Mouse (Mus musculus) embryonic fibroblast, embryonic 13.5 days (primary cell): ENCODE data around the gene Sema4f. TPM values are rescaled to one million over a fixed set of nuclear protein-coding genes. Genes with fewer than 3 reads are reported as not detected.

Experiments used
- H3K27ac ChIP-seq: 2 replicates; pipeline ENCODE4 v1.5.1; 2012; ENCODE audit warnings: low read length, control low read depth, inconsistent platforms; ENCODE audit not compliant: insufficient read depth
- H3K4me1 ChIP-seq: 2 replicates; pipeline ENCODE4 v1.6.1; 2011; ENCODE audit warnings: low read length; ENCODE audit not compliant: control insufficient read depth, insufficient read depth
- H3K4me3 ChIP-seq: 2 replicates; pipeline ENCODE4 v1.5.1; 2011; ENCODE audit warnings: mild to moderate bottlenecking, control low read depth, low read length; ENCODE audit not compliant: insufficient read depth
- CTCF ChIP-seq: IDR thresholded peaks from 2 replicates; pipeline ENCODE4 v1.5.1; 2011; ENCODE audit warnings: mild to moderate bottlenecking, control low read depth, low read length, moderate library complexity, borderline replicate concordance; ENCODE audit not compliant: insufficient read depth
- POLR2A ChIP-seq: IDR thresholded peaks from 2 replicates; pipeline ENCODE4 v1.6.1; 2011; ENCODE audit warnings: low read depth, mild to moderate bottlenecking, control low read depth, low read length, moderate library complexity
- polyA plus RNA-seq: library from polyadenylated mRNA; stranded (reverse); fragments of >200 nt; gene quantifications from 2 replicates; pipeline ENCODE4 v1.2.4, GENCODE M21; 2011; ENCODE audit warnings: low read depth; ENCODE audit not compliant: missing spikeins, insufficient read length

The Sema4f gene
- polyA plus RNA-seq, 1 experiment: 2.7 TPM

- Histone ChIP-seq H3K4me3 (no peak overlapping the region), H3K27ac (peak overlapping the region; percentile 34; the same call in 1 of the 2 replicates), H3K4me1 (peaks cover 8% of the 10 kb centered on the region)
- TF ChIP-seq CTCF: no peak
- TF ChIP-seq POLR2A: no peak
These were observed 67.2 kb downstream of the Sema4f start for GRCm38 (mm10) chr6:82872332-82872707.

- H3K4me3 ChIP-seq: no peak overlapping the region
- no peak for TF ChIP-seq POLR2A
- H3K4me1 ChIP-seq: peaks cover 8% of the 10 kb centered on the region
- peak overlapping the region; percentile 34; the same call in 1 of the 2 replicates for H3K27ac ChIP-seq
These were observed 67.8 kb downstream of the Sema4f start for GRCm38 (mm10) chr6:82871632-82872331.

DNA sequence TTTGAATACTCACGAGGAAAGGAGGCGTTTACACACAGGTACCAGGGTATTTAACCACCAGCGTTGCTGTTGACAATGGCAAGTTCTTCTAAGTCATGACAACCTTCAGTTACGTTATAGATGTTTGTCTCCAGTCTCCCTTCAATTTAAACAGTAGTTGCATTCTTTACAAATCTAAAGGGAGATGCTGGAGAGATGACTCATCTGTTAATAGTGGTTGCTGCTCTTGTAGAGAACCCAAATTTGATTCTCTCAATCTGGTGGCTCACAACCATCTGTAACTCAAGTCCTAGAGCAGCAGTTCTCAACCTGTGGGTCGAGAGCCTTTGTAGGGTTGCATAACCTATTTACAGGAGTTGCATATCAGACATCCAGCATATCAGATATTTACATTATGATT, 71.1 kb downstream of the Sema4f start:
- Histone ChIP-seq H3K4me1 (peaks cover 8% of the 10 kb centered on the region), H3K4me3 (no peak overlapping the region), H3K27ac (no peak overlapping the region)
- no peak for TF ChIP-seq POLR2A
- no peak for TF ChIP-seq CTCF

DNA sequence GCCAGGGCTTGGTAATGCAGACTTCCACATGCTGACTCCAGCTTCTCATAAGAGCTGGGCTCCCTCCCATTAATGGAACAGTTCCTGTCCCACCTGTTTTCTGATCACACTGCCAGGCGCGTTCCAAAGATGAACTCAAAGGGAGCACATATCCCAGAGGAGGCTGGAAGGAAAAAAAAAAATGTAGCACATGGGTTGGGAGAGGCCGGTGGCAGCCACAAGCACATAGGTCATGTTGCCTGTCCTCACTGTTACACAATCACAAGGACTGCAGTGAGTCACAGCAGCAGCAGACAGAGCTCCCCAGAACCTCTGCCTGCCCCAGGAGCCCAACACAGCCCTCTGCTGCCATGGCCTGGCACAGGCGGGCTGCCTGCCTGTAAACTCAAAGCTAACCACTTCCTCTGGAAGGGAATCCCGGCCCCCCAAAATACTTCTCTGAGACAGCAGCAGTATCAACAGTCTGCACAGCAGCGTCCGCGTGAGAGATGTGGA, 76.1 kb downstream of the Sema4f start:
- TF ChIP-seq CTCF (no peak), POLR2A (no peak)
- H3K4me1 ChIP-seq: peaks cover 11% of the 10 kb centered on the region
- no peak overlapping the region for H3K27ac ChIP-seq
- H3K4me3 ChIP-seq: no peak overlapping the region

DNA sequence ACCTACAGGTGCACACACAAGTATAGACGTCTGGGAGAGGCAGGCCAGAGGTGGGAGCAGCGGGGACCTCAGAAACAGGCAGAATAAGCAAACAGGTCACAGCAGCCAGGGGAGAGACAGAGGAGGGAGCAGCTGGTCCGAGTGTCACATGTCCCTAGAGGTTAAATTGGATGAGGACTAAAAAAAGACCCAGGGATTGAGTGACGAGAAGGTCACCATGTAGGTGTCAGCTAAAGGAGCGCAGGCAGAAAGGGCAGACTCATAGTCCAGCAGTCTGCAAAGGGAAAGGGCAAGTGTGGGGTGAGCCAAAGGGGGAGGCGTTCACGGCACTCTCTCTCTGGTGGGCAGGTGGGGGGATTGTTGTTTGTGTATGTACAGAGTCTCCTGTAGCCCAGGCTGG, 77.1 kb downstream of the Sema4f start:
- no peak for TF ChIP-seq POLR2A
- TF ChIP-seq CTCF: no peak
- peaks cover 9% of the 10 kb centered on the region; the same call in 1 of the 2 replicates for H3K4me1 ChIP-seq
- H3K27ac ChIP-seq: no peak overlapping the region
- H3K4me3 ChIP-seq: no peak overlapping the region

DNA sequence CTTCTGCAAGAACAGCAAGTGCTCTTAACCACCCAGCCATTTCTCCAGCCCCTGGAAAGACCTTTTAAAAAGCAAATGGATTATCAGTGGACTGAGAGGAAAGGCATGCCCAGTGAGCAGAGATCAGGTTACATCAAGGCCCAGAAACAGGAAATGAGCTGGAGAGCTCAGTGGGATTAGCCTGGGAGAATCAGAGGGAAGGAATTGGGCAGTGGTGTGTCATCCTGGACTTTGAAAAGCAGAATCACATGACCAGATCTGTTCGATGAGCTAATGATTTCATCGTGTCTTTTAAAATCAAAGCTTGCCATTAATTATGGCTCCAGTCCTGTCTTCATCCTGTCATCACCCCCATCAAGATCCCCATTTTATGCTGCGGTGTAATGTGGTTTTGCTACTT, 77.5 kb downstream of the Sema4f start:
- Histone ChIP-seq H3K4me3 (no peak overlapping the region), H3K27ac (no peak overlapping the region), H3K4me1 (peaks cover 9% of the 10 kb centered on the region; the same call in 1 of the 2 replicates)
- TF ChIP-seq POLR2A (no peak), CTCF (no peak)

Other genes with a start within 250 kb of the Sema4f start
- 54.9 and 75.0 TPM in 2 replicates for gene Pole4, start 234.4 kb downstream of the Sema4f start, polyA plus RNA-seq
- gene Hk2, start 165.3 kb downstream of the Sema4f start, polyA plus RNA-seq: 26.2 and 30.8 TPM in 2 replicates
- 0.78 TPM in 1 of 2 replicates, not detected in the other for gene M1ap, start 7.1 kb upstream of the Sema4f start, polyA plus RNA-seq
- 37.9 and 56.4 TPM in 2 replicates for gene Dok1, start 93.7 kb upstream of the Sema4f start, polyA plus RNA-seq
- gene Loxl3, start 94.4 kb upstream of the Sema4f start, polyA plus RNA-seq: 124 and 241 TPM in 2 replicates
- gene Aup1, start 114.8 kb upstream of the Sema4f start, polyA plus RNA-seq: 129 and 133 TPM in 2 replicates
- gene Htra2, start 115.5 kb upstream of the Sema4f start, polyA plus RNA-seq: 56.3 and 60.8 TPM in 2 replicates
- 0.25 and 0.84 TPM in 2 replicates for gene Dqx1, start 118.1 kb upstream of the Sema4f start, polyA plus RNA-seq
- gene Tlx2, start 130.5 kb upstream of the Sema4f start, polyA plus RNA-seq: not detected in 2 replicates
- 12.1 and 15.2 TPM in 2 replicates for gene Pcgf1, start 138.1 kb upstream of the Sema4f start, polyA plus RNA-seq
- gene Lbx2, start 146.6 kb upstream of the Sema4f start, polyA plus RNA-seq: not detected in 2 replicates
- gene Ccdc142, start 161.8 kb upstream of the Sema4f start, polyA plus RNA-seq: 0.60 TPM in 1 of 2 replicates, not detected in the other
- 1.2 and 1.9 TPM in 2 replicates for gene Gm42688, start 161.8 kb upstream of the Sema4f start, polyA plus RNA-seq
- 41.9 and 42.7 TPM in 2 replicates for gene Mrpl53, start 169.3 kb upstream of the Sema4f start, polyA plus RNA-seq
- gene Mogs, start 175.7 kb upstream of the Sema4f start, polyA plus RNA-seq: 28.0 TPM in 2 replicates
- 37.3 and 44.5 TPM in 2 replicates for gene Wbp1, start 181.8 kb upstream of the Sema4f start, polyA plus RNA-seq
- gene Ino80b, start 185.7 kb upstream of the Sema4f start, polyA plus RNA-seq: 6.6 and 7.4 TPM in 2 replicates
- 13.4 and 15.4 TPM in 2 replicates for gene Rtkn, start 195.7 kb upstream of the Sema4f start, polyA plus RNA-seq
- gene Wdr54, start 216.6 kb upstream of the Sema4f start, polyA plus RNA-seq: 5.4 TPM in 2 replicates
- gene 1700003E16Rik, start 216.6 kb upstream of the Sema4f start, polyA plus RNA-seq: 0.51 and 0.70 TPM in 2 replicates
- gene Dctn1, start 226.2 kb upstream of the Sema4f start, polyA plus RNA-seq: 92.5 and 98.8 TPM in 2 replicates